Mouse (Mus musculus): ENCODE results near the gene Lrrc4b.

The Lrrc4b gene

GRCm38 (mm10) chr7:44463556-44464225 lies 34.9 kb downstream of the Lrrc4b start:
- no peak for DNase-seq (ENCODE audit: low spot score in 2 of 2)

- no peak for DNase-seq (ENCODE audit: low spot score in 2 of 2)
Observed at GRCm38 (mm10) chr7:44464511-44464910, 35.7 kb downstream of the Lrrc4b start.

- no peak for DNase-seq (ENCODE audit: low spot score in 2 of 2)
Observed at GRCm38 (mm10) chr7:44465111-44465510, 36.3 kb downstream of the Lrrc4b start, which contains the start of gene Aspdh. TSS of gene Aspdh (plus strand) at chr7:44465391.

- DNase-seq (ENCODE audit: low spot score in 2 of 2): no peak
Observed at GRCm38 (mm10) chr7:44466006-44466887, 37.4 kb downstream of the Lrrc4b start.

- no peak for DNase-seq (ENCODE audit: low spot score in 2 of 2)
Observed at GRCm38 (mm10) chr7:44466888-44467311, 38.1 kb downstream of the Lrrc4b start.

GRCm38 (mm10) chr7:44467811-44468411 lies 39.1 kb downstream of the Lrrc4b start, which contains the start of gene Josd2:
TSS of gene Josd2 (plus strand) at chr7:44467980.
- DNase-seq (ENCODE audit: low spot score in 2 of 2): peak; percentile 91 to 94

GRCm38 (mm10) chr7:44468644-44469285 lies 39.9 kb downstream of the Lrrc4b start:
- DNase-seq (ENCODE audit: low spot score in 2 of 2): no peak

GRCm38 (mm10) chr7:44469677-44470675 lies 41.2 kb downstream of the Lrrc4b start:
- DNase-seq (ENCODE audit: low spot score in 2 of 2): no peak

- no peak for DNase-seq (ENCODE audit: low spot score in 2 of 2)
Observed at GRCm38 (mm10) chr7:44470696-44471612, 42.1 kb downstream of the Lrrc4b start.

GRCm38 (mm10) chr7:44471880-44472557 lies 43.2 kb downstream of the Lrrc4b start:
- no peak for DNase-seq (ENCODE audit: low spot score in 2 of 2)

- no peak for DNase-seq (ENCODE audit: low spot score in 2 of 2)
Observed at GRCm38 (mm10) chr7:44472558-44472885, 43.7 kb downstream of the Lrrc4b start.

- no peak for DNase-seq (ENCODE audit: low spot score in 2 of 2)
Observed at GRCm38 (mm10) chr7:44472961-44473646, 44.3 kb downstream of the Lrrc4b start.

- DNase-seq (ENCODE audit: low spot score in 2 of 2): no peak
Observed at GRCm38 (mm10) chr7:44474419-44474818, 45.6 kb downstream of the Lrrc4b start.

GRCm38 (mm10) chr7:44475046-44475614 lies 46.3 kb downstream of the Lrrc4b start:
- DNase-seq (ENCODE audit: low spot score in 2 of 2): no peak

GRCm38 (mm10) chr7:44482836-44483435 lies 54.1 kb downstream of the Lrrc4b start:
- no peak for DNase-seq (ENCODE audit: low spot score in 2 of 2)

- no peak for DNase-seq (ENCODE audit: low spot score in 2 of 2)
Observed at GRCm38 (mm10) chr7:44484109-44484508, 55.3 kb downstream of the Lrrc4b start.

- DNase-seq (ENCODE audit: low spot score in 2 of 2): peak; percentile 58 to 64
Observed at GRCm38 (mm10) chr7:44484841-44485571, 56.2 kb downstream of the Lrrc4b start.
